Mouse (Mus musculus): ENCODE results near the gene Tmtc2.

GRCm38 (mm10) chr10:105168443-105169102 lies 405.7 kb downstream of the Tmtc2 start:
- TF ChIP-seq FLI1 (IDR thresholded peaks at IDR 0.05; ENCODE audit: low read length) = no peak
- TF ChIP-seq GATA1 (IDR thresholded peaks at IDR 0.05; ENCODE audit: borderline replicate concordance, low read length) = no peak

Data from megakaryocyte, embryonic 14.5 days (primary cell).